Mouse (Mus musculus) liver, embryonic 11.5 days (tissue): Measurements from ENCODE around the gene E2f7. TPM values are rescaled to one million over a fixed set of nuclear protein-coding genes. Genes with fewer than 3 reads are reported as not detected.

Source experiments
- ATAC-seq: fragments of 200-750 bp; cut with Nextera tagmentation; replicated peaks from 2 replicates; pipeline ENCODE4 v1.8.0; 2017; ENCODE audit warnings: moderate number of reproducible peaks, mild to moderate bottlenecking, moderate TSS enrichment, moderate library complexity; ENCODE audit not compliant: low FRiP score
- DNase-seq: peaks from one replicate; pipeline ENCODE4 v3.0.0-alpha.2; 2017; ENCODE audit warnings: low spot score
- H3K27ac ChIP-seq: fragments of 300-500 bp; sonication (generic); 2 replicates; pipeline ENCODE4 v1.5.1; 2014; ENCODE audit warnings: mild to moderate bottlenecking, low read depth, low read length, control low read depth
- H3K27me3 ChIP-seq: fragments of 300-500 bp; sonication (generic); replicated peaks from 2 replicates; pipeline ENCODE4 v1.6.1; 2014; ENCODE audit warnings: low read length, mixed read lengths; ENCODE audit not compliant: control insufficient read depth, insufficient read depth
- H3K36me3 ChIP-seq: fragments of 300-500 bp; sonication (generic); 2 replicates; pipeline ENCODE4 v1.6.1; 2014; ENCODE audit warnings: mild to moderate bottlenecking, low read length, moderate library complexity, mixed read lengths; ENCODE audit not compliant: control insufficient read depth, insufficient read depth
- H3K4me1 ChIP-seq: fragments of 300-500 bp; sonication (generic); replicated peaks from 2 replicates; pipeline ENCODE4 v1.6.1; 2014; ENCODE audit warnings: low read length, mixed read lengths; ENCODE audit not compliant: control insufficient read depth, insufficient read depth
- H3K4me2 ChIP-seq: fragments of 300-500 bp; sonication (generic); 2 replicates; pipeline ENCODE4 v1.6.1; 2014; ENCODE audit warnings: mild to moderate bottlenecking, control low read depth, moderate library complexity
- H3K4me3 ChIP-seq: fragments of 300-500 bp; sonication (generic); 2 replicates; pipeline ENCODE4 v1.5.1; 2014; ENCODE audit warnings: low read depth, low read length, control low read depth
- H3K9ac ChIP-seq: fragments of 300-500 bp; sonication (generic); 2 replicates; pipeline ENCODE4 v1.6.1; 2014; ENCODE audit warnings: low read depth, low read length, control low read depth
- H3K9me3 ChIP-seq: fragments of 300-500 bp; sonication (generic); 2 replicates; pipeline ENCODE4 v1.6.1; 2016; ENCODE audit warnings: low read length, inconsistent platforms, mixed read lengths; ENCODE audit not compliant: control insufficient read depth
- whole genome bisulfite sequencing: fragments of 180-500 bp; shearing (Covaris S2); extraction: QIAGEN DNeasy Blood & Tissue Kit; methylation state at CpG from one replicate; pipeline ENCODE4 v1.1.7; 2014; 5-methylcytosine and 5-hydroxymethylcytosine counted together
- polyA plus RNA-seq: library from polyadenylated mRNA; unstranded; fragments of >200 nt; fragmentation: Nextera tagmentation; extraction: Ambion mirVana; gene quantifications from 2 replicates; pipeline ENCODE4 v1.2.1, GENCODE M21; 2014

The E2f7 gene
- polyA plus RNA-seq, 1 experiment from 2014 or later, result 18.8 TPM

DNA sequence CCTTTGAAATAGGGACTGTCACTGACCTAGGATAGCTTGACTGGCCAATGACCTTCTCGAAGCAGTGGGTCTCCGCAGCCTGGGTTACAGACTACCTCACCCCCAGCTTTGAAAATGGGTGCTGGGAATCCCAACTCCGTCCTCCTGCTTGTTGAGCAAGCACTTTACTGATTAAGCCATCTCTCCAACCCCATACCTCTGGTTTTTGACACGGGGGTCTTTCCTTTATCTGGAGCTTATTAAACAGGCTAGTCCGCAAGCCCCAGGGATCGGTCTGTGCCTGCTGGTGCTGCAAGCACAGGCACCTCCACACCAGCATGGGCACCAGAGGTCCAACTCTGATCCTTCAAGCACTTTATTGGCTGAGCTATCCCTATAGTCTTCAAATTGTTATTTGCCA is 1.5 kb upstream of the E2f7 start:
- Histone ChIP-seq H3K36me3 (no peaks in the 10 kb centered on the region; the same call in 1 of the 2 replicates), H3K27ac (no peak overlapping the region), H3K4me1 (peaks cover 5% of the 10 kb centered on the region; the same call in 1 of the 2 replicates), H3K4me3 (no peak overlapping the region), H3K9ac (no peak overlapping the region), H3K9me3 (no peaks in the 10 kb centered on the region), H3K27me3 (peaks cover 3% of the 10 kb centered on the region; the same call in 1 of the 2 replicates), H3K4me2 (no peak overlapping the region)
- ATAC-seq, result no peak
- DNase-seq, result no peak
- 82% methylated on average over 6 of the region's 6 CpGs for WGBS

DNA sequence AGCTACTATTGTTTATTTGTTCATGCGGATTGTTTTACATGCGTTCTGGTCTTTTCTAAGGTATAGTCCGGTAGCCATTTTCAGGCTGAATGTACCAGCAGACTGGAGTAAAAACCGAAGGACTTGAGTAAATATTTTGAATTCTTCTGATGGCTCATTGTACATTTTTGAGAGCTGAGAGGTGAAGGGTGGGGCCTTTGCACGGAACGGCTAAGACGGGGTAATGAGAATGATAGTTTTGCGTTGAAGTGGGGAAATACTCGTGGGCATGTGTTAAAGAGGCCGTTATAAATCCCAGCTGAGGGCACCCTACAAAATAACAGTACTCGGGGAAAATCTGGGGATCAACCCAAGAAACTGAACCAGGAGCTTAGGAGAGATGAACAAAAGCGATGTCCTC is 1.1 kb upstream of the E2f7 start:
- no peak for ATAC-seq
- Histone ChIP-seq H3K4me2 (no peak overlapping the region; the same call in 1 of the 2 replicates), H3K27me3 (peaks cover 3% of the 10 kb centered on the region; the same call in 1 of the 2 replicates), H3K9me3 (no peaks in the 10 kb centered on the region), H3K36me3 (peaks cover under 1% of the 10 kb centered on the region; the same call in 1 of the 2 replicates), H3K4me3 (no peak overlapping the region), H3K4me1 (peaks cover 5% of the 10 kb centered on the region; the same call in 1 of the 2 replicates), H3K27ac (no peak overlapping the region), H3K9ac (no peak overlapping the region)
- DNase-seq, result no peak
- 70% methylated on average over 12 of the region's 12 CpGs for WGBS

DNA sequence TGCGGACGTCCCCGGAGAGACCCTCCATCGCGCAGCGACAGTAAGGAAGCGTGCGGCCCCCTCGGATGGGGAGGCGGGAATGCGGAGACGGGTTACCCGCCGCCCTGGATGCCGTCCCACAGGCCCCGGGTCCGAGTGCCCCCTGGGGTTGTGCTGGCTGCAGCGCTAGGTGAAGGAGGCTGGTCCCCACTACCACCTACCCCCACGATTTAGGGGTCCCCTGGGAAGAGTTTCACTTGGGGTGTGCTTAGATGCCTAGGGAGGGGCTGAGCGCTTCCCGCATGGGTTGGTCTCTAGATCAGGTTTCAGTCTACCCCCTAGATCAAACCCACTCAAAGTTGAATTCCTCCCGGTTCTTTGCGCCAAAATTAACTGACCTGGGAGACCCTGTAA is 397 bp downstream of the E2f7 start:
- Histone ChIP-seq H3K9ac (peak overlapping the region; percentile 83), H3K4me3 (peak overlapping the region; percentile 75), H3K27ac (peak overlapping the region; percentile 46; the same call in 1 of the 2 replicates), H3K36me3 (peaks cover 10% of the 10 kb centered on the region; the same call in 1 of the 2 replicates), H3K4me1 (peaks cover 5% of the 10 kb centered on the region; the same call in 1 of the 2 replicates), H3K27me3 (no peaks in the 10 kb centered on the region), H3K9me3 (no peaks in the 10 kb centered on the region), H3K4me2 (peak overlapping the region; percentile 96)
- DNase-seq (no peak), ATAC-seq (peak; percentile 53)
- under 1% methylated on average over 23 of the region's 23 CpGs for WGBS

DNA sequence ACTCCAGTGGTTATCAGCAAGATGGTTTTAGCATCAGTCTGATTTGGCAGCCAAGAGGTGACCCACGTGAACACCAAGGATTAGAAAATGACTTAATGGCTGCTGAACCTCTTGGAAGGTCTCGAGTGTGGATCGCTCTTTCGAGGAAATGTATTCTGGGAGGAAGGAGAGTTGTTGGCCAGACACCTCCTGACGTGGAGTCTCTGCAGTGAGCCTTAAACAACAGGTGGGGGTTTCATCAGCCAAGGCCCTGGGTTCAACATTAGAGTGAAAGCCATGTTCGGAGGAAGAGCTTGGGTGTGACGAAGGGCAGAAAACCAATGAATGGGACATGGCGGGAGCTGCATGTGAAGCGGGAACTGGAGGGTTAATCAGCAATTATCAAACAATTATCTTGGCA is 3.8 kb downstream of the E2f7 start:
- no peak overlapping the region for H3K27ac ChIP-seq
- no peak for ATAC-seq
- H3K36me3 ChIP-seq, result peaks cover 20% of the 10 kb centered on the region; the same call in 1 of the 2 replicates

DNA sequence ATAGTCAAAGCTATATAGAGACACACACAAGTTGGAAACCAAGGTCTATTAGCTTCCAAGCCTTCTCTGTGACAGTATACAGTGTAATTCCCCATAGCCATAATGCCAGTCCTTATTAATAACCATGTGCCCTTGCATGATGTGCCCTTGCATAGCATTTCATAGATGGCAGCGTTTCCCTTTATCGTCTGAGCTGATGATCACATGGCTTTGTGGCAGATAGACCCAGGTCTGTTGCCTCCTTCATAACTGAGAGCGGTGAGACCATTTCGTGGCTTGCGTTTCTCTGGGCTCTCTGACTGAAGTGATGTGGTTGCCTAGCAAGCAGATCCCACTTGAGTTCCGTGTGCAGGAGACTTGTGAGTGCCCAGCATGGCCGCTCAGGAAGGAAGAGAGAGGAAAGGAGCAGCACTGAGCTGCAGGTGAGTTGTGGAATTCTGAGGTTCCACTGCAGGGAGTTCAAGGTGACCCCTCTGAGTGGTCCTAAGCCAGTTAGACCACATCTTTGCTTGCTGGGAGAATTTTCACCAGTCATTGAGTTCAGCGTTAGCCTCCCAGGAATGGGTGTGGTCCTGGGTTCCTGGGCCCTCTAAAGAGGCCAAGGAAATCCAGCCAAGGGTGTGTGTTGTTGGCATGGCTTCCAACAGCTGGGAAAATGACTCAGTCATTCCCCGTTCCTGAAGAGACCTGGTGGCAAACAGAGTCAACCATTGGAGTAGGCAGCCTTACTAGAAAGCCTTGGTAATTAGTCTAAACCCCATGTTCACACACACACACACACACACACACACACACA is 4.5 kb downstream of the E2f7 start:
- peaks cover 5% of the 10 kb centered on the region; the same call in 1 of the 2 replicates for H3K4me1 ChIP-seq
- no peak overlapping the region for H3K9ac ChIP-seq
- DNase-seq, result no peak
- H3K9me3 ChIP-seq, result no peaks in the 10 kb centered on the region
- 91% methylated on average over 9 of the region's 9 CpGs for WGBS
- no peak overlapping the region for H3K27ac ChIP-seq
- no peaks in the 10 kb centered on the region for H3K27me3 ChIP-seq
- H3K4me2 ChIP-seq, result no peak overlapping the region
- H3K36me3 ChIP-seq, result peaks cover 25% of the 10 kb centered on the region
- no peak for ATAC-seq
- no peak overlapping the region for H3K4me3 ChIP-seq

More for the DNA sequence above, 3.8 kb downstream of the E2f7 start:
- Histone ChIP-seq H3K27me3 (no peaks in the 10 kb centered on the region), H3K9ac (no peak overlapping the region), H3K9me3 (no peaks in the 10 kb centered on the region), H3K4me3 (no peak overlapping the region), H3K4me1 (peaks cover 5% of the 10 kb centered on the region; the same call in 1 of the 2 replicates), H3K4me2 (no peak overlapping the region)
- 92% methylated on average over 9 of the region's 9 CpGs for WGBS
- no peak for DNase-seq

DNA sequence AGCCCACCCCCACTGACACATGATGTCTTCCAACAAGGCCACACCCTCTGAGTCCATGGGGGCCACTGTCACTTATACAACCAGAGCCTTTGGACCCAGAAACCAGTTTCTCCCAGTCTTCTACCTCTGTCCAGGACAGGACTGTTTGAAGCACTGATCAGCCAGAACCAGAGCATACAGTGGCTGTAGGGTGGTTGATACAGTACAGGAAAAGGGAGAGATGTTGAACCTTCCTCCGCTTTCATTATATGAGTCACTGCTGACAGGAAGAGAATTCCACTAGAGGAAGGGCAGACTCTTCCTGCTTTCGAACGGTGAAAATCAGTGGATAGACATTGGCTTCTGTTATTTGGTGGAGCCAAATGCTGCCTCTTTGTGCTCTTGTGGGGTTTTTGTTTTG is 7.6 kb downstream of the E2f7 start:
- no peak overlapping the region for H3K4me3 ChIP-seq
- peaks cover 49% of the 10 kb centered on the region for H3K36me3 ChIP-seq
- no peak overlapping the region for H3K9ac ChIP-seq
- WGBS, result 65% methylated on average over 3 of the region's 3 CpGs
- no peaks in the 10 kb centered on the region for H3K4me1 ChIP-seq
- H3K9me3 ChIP-seq, result no peaks in the 10 kb centered on the region
- H3K27me3 ChIP-seq, result no peaks in the 10 kb centered on the region
- no peak overlapping the region for H3K4me2 ChIP-seq
- no peak overlapping the region for H3K27ac ChIP-seq
- peak; percentile 52; the same call in 1 of the 2 replicates for ATAC-seq
- no peak for DNase-seq

DNA sequence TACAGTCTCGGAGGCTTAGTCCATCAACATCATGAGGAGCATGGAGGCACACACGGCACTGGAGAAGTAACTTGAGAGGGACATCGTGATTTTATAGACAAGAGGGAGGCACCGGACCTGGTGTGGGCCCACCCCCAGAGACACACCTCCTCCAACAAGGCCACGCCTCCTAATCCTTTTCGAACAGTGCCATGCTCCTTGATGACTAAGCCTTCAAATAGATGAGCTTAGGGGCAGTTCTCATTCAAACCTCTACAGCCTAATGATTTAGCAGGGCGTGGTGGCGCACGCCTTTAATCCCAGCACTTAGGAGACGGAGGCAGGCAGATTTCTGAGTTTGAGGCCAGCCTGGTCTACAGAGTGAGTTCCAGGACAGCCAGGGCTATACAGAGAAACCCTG is 10.3 kb downstream of the E2f7 start:
- H3K4me1 ChIP-seq, result no peaks in the 10 kb centered on the region
- no peak overlapping the region for H3K9ac ChIP-seq
- peaks cover 43% of the 10 kb centered on the region for H3K36me3 ChIP-seq
- WGBS, result 93% methylated on average over 10 of the region's 10 CpGs
- H3K27me3 ChIP-seq, result no peaks in the 10 kb centered on the region
- no peak overlapping the region for H3K27ac ChIP-seq
- ATAC-seq (no peak), DNase-seq (no peak)
- H3K4me2 ChIP-seq, result no peak overlapping the region
- no peaks in the 10 kb centered on the region for H3K9me3 ChIP-seq
- no peak overlapping the region for H3K4me3 ChIP-seq

DNA sequence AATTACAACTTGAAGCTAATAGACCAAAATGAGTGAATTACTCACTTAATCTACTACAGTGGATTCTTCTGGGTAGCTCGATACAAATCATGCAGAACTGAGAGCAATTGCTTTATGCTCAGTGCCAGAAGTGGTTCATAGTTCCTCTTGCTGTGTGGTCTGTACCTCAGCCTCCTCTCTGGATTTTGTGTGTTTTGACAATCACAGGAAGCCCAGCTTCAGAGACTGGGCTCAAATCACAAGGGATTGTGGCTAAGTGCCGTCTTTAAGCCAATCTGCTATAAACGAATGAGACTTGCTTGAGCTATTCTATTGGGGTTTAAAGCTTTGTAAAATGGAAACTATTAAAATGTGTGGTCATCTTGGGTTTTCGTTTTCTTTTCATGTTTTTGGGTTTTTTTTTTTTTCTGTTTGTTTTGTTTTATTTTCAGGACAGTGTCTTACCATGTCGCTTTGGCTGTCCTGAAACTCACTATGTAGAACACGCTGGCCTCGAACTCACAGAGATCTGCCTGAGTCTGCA is 11.1 kb downstream of the E2f7 start:
- Histone ChIP-seq H3K4me3 (no peak overlapping the region), H3K27ac (no peak overlapping the region), H3K4me2 (no peak overlapping the region), H3K4me1 (no peaks in the 10 kb centered on the region), H3K9ac (no peak overlapping the region), H3K36me3 (peaks cover 40% of the 10 kb centered on the region), H3K27me3 (no peaks in the 10 kb centered on the region), H3K9me3 (no peaks in the 10 kb centered on the region)
- DNase-seq, result no peak
- WGBS, result 89% methylated on average over 7 of the region's 7 CpGs
- ATAC-seq, result no peak
